Mouse (Mus musculus): ENCODE measurements around the gene Adam4.
"Not testable (repeated sequence)": the region's sequence is repeated elsewhere in the genome, so short reads cannot be mapped to it uniquely, and the experiment has no call there.

GRCm38 (mm10) chr12:81434778-81435177 lies 13.0 kb upstream of the Adam4 start:
- TF ChIP-seq ZNF384 (IDR thresholded peaks at IDR 0.05; ENCODE audit: low read depth, low read length); CHD2 (IDR thresholded peaks at IDR 0.05; ENCODE audit: low read depth, low read length); ZC3H11A (IDR thresholded peaks at IDR 0.05; ENCODE audit: borderline replicate concordance, low read depth, low read length); MAFK (IDR thresholded peaks at IDR 0.05; ENCODE audit: insufficient read depth, low read depth, low read length); HCFC1 (IDR thresholded peaks at IDR 0.05; ENCODE audit: borderline replicate concordance, insufficient read depth, low read length): not testable (repeated sequence)
